Mouse (Mus musculus): ENCODE results near the gene Hyal1. TPM values are rescaled to one million over a fixed set of nuclear protein-coding genes. Genes with fewer than 3 reads are reported as not detected.

Hyal1 gene
- polyA plus RNA-seq, 1 experiment from 2014 or later = 12.1 TPM

Other genes starting within 250 kb of the Hyal1 start
- 12.4 and 12.9 TPM in 2 replicates for gene Hemk1, start 238.6 kb upstream of the Hyal1 start, polyA plus RNA-seq (2014; fragmentation: Nextera tagmentation; extraction: Ambion mirVana)
- 0.13 and 0.19 TPM in 2 replicates for gene 6430571L13Rik, start 236.3 kb upstream of the Hyal1 start, polyA plus RNA-seq (2014; fragmentation: Nextera tagmentation; extraction: Ambion mirVana)
- 0.43 and 0.70 TPM in 2 replicates for gene Cacna2d2, start 177.3 kb upstream of the Hyal1 start, polyA plus RNA-seq (2014; fragmentation: Nextera tagmentation; extraction: Ambion mirVana)
- 45.9 and 46.6 TPM in 2 replicates for gene Tmem115, start 43.0 kb upstream of the Hyal1 start, polyA plus RNA-seq (2014; fragmentation: Nextera tagmentation; extraction: Ambion mirVana)
- 23.8 and 29.2 TPM in 2 replicates for gene Cyb561d2, start 34.7 kb upstream of the Hyal1 start, polyA plus RNA-seq (2014; fragmentation: Nextera tagmentation; extraction: Ambion mirVana)
- 44.7 and 46.0 TPM in 2 replicates for gene Nprl2, start 34.7 kb upstream of the Hyal1 start, polyA plus RNA-seq (2014; fragmentation: Nextera tagmentation; extraction: Ambion mirVana)
- 0.52 and 0.74 TPM in 2 replicates for gene Zmynd10, start 29.6 kb upstream of the Hyal1 start, polyA plus RNA-seq (2014; fragmentation: Nextera tagmentation; extraction: Ambion mirVana)
- 53.6 and 54.1 TPM in 2 replicates for gene Rassf1, start 25.4 kb upstream of the Hyal1 start, polyA plus RNA-seq (2014; fragmentation: Nextera tagmentation; extraction: Ambion mirVana)
- 36.2 and 40.3 TPM in 2 replicates for gene Tusc2, start 13.7 kb upstream of the Hyal1 start, polyA plus RNA-seq (2014; fragmentation: Nextera tagmentation; extraction: Ambion mirVana)
- gene Hyal2, start 9.0 kb upstream of the Hyal1 start, polyA plus RNA-seq (2014; fragmentation: Nextera tagmentation; extraction: Ambion mirVana) = 119 and 127 TPM in 2 replicates
- gene Naa80, start 2.0 kb downstream of the Hyal1 start, polyA plus RNA-seq (2014; fragmentation: Nextera tagmentation; extraction: Ambion mirVana) = 17.3 and 19.9 TPM in 2 replicates
- gene Hyal3, start 3.9 kb downstream of the Hyal1 start, polyA plus RNA-seq (2014; fragmentation: Nextera tagmentation; extraction: Ambion mirVana) = 1.0 and 1.4 TPM in 2 replicates
- gene Ifrd2, start 10.7 kb downstream of the Hyal1 start, polyA plus RNA-seq (2014; fragmentation: Nextera tagmentation; extraction: Ambion mirVana) = 54.0 and 61.1 TPM in 2 replicates
- gene Sema3b, start 32.3 kb downstream of the Hyal1 start, polyA plus RNA-seq (2014; fragmentation: Nextera tagmentation; extraction: Ambion mirVana) = 6.1 and 7.9 TPM in 2 replicates
- 359 TPM in 2 replicates for gene Gnai2, start 58.4 kb downstream of the Hyal1 start, polyA plus RNA-seq (2014; fragmentation: Nextera tagmentation; extraction: Ambion mirVana)
- gene Slc38a3, start 92.6 kb downstream of the Hyal1 start, polyA plus RNA-seq (2014; fragmentation: Nextera tagmentation; extraction: Ambion mirVana) = 3.7 and 7.1 TPM in 2 replicates
- 1.8 and 2.4 TPM in 2 replicates for gene Gnat1, start 102.8 kb downstream of the Hyal1 start, polyA plus RNA-seq (2014; fragmentation: Nextera tagmentation; extraction: Ambion mirVana)
- gene Sema3f, start 133.5 kb downstream of the Hyal1 start, polyA plus RNA-seq (2014; fragmentation: Nextera tagmentation; extraction: Ambion mirVana) = 30.2 and 33.2 TPM in 2 replicates
- 204 and 205 TPM in 2 replicates for gene Rbm5, start 194.1 kb downstream of the Hyal1 start, polyA plus RNA-seq (2014; fragmentation: Nextera tagmentation; extraction: Ambion mirVana)